Mouse (Mus musculus) fibroblast of lung, adult 2 months (primary cell): ENCODE results near the gene Rab11a.

Source experiments
- DNase-seq: peaks from one replicate; pipeline ENCODE4 v3.0.0-alpha.2; 2011; ENCODE audit warnings: low read depth

Gene Rab11a

DNA sequence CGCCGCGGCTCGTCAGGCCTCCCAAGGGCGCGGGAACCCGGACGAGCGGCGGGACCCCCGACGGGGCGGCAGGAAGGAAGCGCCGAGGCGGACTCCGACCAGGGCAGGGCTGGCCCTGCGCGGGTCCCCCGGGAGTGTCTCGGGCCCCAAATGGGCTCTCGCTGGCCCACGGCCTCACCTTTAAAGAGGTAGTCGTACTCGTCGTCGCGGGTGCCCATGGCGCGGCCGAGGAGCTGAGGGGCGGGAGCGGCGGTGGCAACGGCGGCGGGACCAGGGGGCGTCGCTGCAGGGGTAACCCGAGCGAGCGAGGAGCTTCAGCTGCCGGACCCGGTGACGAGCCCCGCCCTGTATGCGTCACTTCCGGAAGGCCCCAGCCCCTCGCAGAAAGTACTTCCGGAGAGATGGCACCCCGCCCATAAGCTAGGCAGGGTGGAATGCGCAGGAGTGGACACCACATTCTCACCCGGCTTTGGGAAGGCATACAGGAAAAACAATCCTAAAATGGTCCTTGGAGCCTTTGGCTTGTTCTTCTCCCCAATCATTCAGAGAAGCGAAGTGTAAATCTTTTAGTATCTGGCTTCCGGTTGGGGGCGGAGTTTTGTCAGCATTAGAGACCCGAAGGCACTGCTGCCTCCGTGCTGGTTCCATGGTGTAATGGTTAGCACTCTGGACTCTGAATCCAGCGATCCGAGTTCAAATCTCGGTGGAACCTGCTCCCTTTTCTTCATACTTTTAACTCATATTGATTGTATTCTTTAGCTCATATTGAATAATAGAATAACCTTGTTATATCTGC lies at the start of gene Rab11a:
Gene Rab11a (minus strand): TSS at position 353 of the 796 bp plus-strand sequence.
- DNase-seq: peak; percentile 69

GRCm38 (mm10) chr9:64786216-64786905 lies 48.8 kb upstream of the Rab11a start:
- no peak for DNase-seq

DNA sequence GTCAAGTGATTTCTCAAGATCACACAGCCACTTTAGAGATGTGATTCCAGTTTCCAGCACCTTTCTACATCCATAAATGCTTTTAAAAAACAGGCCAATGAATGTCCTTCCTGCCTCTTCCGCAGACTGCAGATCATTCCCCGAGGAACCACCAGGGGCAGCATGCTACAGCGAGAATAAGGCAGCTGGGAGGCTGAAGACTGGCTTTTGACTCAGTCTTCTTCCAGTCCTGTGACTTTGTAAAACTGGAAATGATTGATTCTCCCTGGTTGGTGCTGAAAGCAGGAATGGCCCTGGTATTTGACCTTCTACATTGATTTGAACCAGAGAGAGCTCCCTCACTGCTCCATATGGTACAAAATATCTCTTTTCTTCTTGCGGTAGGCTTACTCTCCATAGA lies 47.3 kb upstream of the Rab11a start:
- DNase-seq: no peak

GRCm38 (mm10) chr9:64783511-64783910 lies 46.0 kb upstream of the Rab11a start:
- no peak for DNase-seq

DNA sequence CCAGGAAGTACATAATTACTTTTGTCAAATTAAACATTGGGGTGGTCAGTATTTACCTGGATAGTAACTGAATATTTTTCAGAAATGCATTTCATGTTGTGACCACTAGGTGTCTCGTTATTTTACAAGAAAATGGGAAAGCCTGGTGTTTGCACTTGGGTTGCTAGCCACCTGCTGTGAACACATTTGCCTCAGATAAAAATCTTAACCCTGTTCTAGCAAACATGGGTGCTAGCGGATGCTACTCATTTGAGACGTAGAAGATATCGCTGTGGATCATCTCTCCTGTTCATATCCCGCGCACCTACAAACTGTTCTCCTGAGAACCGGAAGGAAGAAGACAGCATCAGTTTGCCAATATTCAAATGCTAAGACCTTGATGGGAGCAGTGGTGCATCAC lies 42.1 kb upstream of the Rab11a start:
- DNase-seq: no peak

DNA sequence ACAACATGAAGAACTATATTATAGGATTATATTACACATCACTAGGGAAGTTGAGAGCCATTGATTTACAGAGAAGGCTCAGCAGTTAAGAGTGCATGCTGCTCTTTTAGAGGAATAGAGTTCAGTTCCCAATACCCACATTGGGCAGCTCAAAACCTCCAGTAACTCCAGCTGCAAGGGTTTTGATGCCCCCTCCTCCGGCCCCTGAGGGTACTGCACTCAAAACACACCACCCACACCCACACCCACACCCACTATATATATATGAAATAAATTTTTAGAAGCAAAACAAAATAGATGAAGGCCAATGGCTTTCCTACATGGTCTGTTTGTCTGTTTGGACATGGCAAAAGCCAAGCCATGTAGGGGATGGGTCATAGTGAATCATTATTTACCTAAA lies 40.6 kb upstream of the Rab11a start:
- no peak for DNase-seq

- DNase-seq: no peak
These were observed 40.0 kb upstream of the Rab11a start for GRCm38 (mm10) chr9:64777441-64777987.

GRCm38 (mm10) chr9:64775491-64775890 lies 37.9 kb upstream of the Rab11a start:
- DNase-seq: no peak

- DNase-seq: no peak
These were observed 37.3 kb upstream of the Rab11a start for GRCm38 (mm10) chr9:64774883-64775282.

GRCm38 (mm10) chr9:64774411-64774811 lies 36.9 kb upstream of the Rab11a start:
- DNase-seq: no peak

- no peak for DNase-seq
These were observed 36.4 kb upstream of the Rab11a start for GRCm38 (mm10) chr9:64773936-64774335.

DNA sequence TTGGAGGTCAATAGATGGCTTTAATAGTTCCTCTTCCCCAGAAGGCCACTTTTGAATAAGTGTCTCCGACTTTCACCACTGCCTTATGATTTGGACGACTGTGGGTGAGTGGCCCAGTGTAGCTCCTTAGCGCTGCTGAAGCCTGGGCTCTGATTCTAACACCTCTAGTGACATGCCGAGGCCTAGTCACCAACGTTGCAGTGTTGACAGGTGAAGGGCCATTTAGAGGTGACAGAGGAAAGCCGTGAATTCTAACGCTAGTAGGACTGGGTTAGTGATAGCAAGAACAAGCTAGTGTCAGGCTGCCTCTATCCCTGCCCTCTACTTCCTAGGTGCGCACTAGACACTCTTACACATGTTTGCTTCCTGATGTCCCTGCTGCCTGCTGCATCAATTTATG lies 35.7 kb upstream of the Rab11a start:
- no peak for DNase-seq

DNA sequence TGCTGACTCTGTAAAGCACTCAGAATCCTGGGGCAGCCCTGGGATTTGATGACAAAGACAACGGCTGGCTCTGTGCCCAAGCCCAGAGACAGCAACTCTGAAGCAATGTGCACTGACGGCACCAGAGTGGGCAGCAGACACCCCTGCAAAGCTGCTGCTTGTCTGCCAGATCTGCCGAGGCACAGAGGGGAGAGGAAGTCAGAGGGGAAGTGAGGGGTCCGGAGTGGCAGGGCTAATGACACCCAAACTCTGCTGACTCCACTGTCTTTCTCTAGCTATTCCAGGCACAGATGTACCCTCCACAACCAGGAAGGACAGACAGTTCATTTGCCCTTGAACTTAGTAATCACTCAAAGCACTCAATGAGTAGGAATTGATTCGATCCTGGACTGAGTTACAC lies 33.7 kb upstream of the Rab11a start:
- DNase-seq: no peak

DNA sequence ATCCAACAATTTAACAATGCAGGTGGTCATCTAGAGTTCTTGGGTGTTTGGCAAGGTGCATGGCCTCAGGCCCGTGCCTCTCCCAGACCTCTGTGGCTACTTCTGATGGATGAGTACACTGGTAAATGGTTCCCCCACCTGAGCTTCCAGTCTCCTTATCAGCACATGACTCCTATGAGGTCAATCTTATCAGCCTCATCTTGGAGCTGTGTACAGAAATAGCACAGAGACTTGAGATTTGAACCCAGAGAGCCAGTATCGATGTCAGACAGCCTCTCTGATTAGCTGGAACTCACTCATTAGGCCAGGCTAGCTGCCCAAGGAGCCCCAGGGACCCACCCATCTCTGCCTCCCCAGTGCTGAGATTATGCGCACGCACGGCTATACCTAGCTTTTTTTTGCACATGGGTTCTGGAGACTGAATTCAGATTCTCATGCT lies 32.9 kb upstream of the Rab11a start:
- no peak for DNase-seq

GRCm38 (mm10) chr9:64769911-64770310 lies 32.4 kb upstream of the Rab11a start:
- DNase-seq: no peak

DNA sequence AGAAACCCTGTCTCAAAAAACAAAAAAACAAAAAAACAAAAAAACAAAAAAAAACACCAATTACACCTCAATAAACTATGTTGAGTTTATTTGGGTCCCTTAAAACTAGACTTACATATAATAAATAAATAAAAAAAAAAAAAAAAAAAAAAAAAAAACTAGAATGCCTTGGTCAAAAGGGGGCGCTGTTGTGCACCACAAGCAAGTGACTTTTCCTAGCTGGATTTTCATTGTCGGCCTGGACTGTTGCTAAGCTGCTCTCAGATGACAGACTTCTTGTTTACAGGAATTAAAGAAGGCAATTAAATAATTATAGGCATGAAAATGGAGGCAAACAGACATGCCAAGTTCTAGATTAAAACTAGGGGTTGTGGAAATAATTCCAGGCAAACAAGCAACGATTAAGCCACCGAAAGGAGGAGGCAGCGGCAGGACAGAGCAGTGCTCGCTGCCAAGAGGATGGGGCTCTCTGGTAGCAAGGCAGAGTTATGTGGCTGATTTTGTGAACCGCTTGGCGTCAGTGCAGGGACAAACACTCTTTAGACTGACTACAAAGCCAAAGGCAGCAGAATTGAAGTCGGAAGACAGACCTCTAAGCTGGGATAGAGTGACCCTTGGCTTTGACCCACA lies 31.6 kb upstream of the Rab11a start:
- no peak for DNase-seq

- no peak for DNase-seq
These were observed 30.2 kb upstream of the Rab11a start for GRCm38 (mm10) chr9:64767796-64768195.

- no peak for DNase-seq
These were observed 28.6 kb upstream of the Rab11a start for GRCm38 (mm10) chr9:64766136-64766535.

GRCm38 (mm10) chr9:64764824-64765223 lies 27.3 kb upstream of the Rab11a start:
- DNase-seq: no peak

GRCm38 (mm10) chr9:64758052-64758451 lies 20.5 kb upstream of the Rab11a start:
- DNase-seq: no peak

DNA sequence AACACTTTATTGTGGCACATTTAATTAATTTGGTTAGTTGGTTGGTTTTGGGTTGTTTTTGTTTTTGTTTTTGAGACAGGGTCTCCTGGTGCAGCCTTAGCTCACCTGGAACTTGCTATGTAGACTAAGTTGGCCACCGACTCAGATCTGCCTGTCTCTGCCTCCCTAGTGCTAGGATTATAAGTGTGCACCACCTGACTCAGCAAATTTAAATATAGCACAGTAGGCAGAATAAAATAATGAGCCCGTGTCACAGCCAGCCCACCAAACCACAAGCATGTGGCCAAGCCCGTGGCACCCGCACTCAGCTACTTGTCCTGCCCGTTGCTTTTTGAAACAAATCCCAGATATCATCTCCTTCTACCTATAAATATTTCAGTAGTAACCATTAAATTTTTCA lies 15.0 kb upstream of the Rab11a start:
- no peak for DNase-seq

DNA sequence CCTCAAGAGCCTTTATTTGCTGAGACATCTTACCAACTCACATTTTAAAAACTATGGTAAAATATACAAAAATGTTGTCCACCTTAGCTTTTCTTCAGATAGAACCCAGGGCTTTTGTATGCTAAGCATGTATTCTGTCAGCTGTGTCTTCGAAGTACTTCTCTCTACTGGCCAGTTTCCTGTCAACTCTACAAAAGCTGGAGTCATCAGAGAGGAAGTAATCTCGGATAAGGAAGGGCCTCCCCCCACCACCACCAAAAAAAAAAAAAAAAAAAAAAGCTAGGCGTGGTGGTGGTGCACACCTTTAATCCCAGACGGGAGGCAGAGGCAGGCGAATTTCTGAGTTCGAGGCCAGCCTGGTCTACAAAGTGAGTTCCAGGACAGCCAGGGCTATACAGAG lies 11.8 kb upstream of the Rab11a start:
- no peak for DNase-seq

- DNase-seq: peak; percentile 35
These were observed 10.2 kb upstream of the Rab11a start for GRCm38 (mm10) chr9:64747735-64748134.
